Mouse (Mus musculus) kidney, adult 2 months (tissue): Measurements from ENCODE around the gene Dab2.

Experiments used
- CTCF ChIP-seq: fragments of 200-500 bp; conservative IDR thresholded peaks from 2 replicates; pipeline ENCODE4 v1.5.1; 2011; ENCODE audit warnings: low read depth, mild to moderate bottlenecking, control low read depth, low read length, moderate library complexity, mixed read lengths; ENCODE audit not compliant: insufficient read depth, insufficient read length
- POLR2A ChIP-seq: fragments of 200-500 bp; IDR thresholded peaks from one replicate; pipeline ENCODE4 v1.6.1; 2011; ENCODE audit warnings: low read depth, low read length, control low read depth

DNA sequence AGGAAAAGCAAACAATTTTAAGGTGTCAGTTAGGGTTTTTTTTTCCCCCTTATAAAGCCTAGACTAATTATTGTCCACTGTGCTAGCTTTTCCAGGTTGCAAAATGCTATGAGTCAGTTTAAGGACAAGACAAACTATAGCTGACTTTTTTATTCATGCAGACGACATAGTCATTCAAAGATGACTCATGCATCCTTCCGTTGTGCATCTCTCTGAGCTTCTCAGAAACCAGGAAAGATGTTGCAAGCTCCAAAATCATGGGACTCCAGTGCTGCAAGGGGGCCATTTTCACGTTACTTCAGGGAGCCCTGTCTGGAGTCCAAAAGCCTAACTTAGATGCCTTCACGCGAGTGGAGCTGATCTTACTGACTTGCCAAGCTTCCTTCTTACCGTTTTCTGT lies 111.7 kb downstream of the Dab2 start:
- TF ChIP-seq CTCF = no peak
- no peak for TF ChIP-seq POLR2A
